ENCODE assay signal across 9 mouse cellular contexts in the genomic region with DNA sequence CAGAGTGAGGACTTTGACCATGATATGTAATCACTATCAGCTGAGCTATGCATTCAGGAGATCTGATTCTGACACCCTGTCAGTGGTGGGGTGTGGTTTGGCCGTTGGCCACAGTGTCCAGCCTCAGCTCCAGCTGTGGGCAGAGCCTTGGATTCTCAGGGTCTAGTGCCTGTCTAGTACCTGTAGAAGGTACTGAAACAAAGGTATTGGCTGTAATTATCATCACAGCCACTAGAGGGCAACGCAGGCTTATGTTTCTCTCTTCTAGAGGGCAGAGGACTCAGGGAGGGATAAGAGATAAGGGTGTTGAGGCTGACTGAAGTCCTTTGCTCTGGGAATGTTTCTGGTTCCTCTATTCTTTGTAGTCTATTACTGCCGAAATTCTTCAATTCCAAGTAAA. TPM values are rescaled to one million over a fixed set of nuclear protein-coding genes. Genes with fewer than 3 reads are reported as not detected.
A peak's percentile ranks its signal among the peaks of the same experiment; 100 is the strongest.
DNase-seq lines count a peak whose midpoint lies in the region; ATAC-seq and TF ChIP-seq lines count a peak whose summit lies in the region.
"Had no signal": no experiment of that assay in that cellular context is flagged by ENCODE, and none has a peak within 500 bp of the region (broad histone marks: within the 10 kb centered on the region; RNA-seq: fewer than 3 reads in every experiment).

No protein-coding gene starts in this region.

- peak; percentile 41 for DNase-seq in CD4-positive helper T cell, adult 2 months (ENCODE audit: low read depth, low spot score)
- peak; percentile 82 for DNase-seq in MEL (ENCODE audit: low read depth, low spot score)
- DNase-seq in cerebellum, postnatal 14 days = peak; percentile 87 to 90
- peak; percentile 55 for DNase-seq in heart, adult 8-10 months (ENCODE audit: low spot score)
- DNase-seq in kidney, postnatal 0 days (ENCODE audit: low spot score) = peak; percentile 82
- DNase-seq in lung, postnatal 0 days (ENCODE audit: low spot score) = peak; percentile 74
- peak; percentile 88 for DNase-seq in retina, postnatal 1 day

- TF ChIP-seq POLR2A in MEL (IDR thresholded peaks at IDR 0.05; ENCODE audit: control insufficient read depth in 1 of 2, insufficient read depth in 1 of 2, low read depth in 1 of 2, low read length in 2 of 2, poor library complexity in 1 of 2) = no peak

- no peak overlapping the region for H3K27ac ChIP-seq in MEL (ENCODE audit: control insufficient read depth, low read depth, low read length)
- H3K27ac ChIP-seq in kidney, postnatal 0 days = no peak overlapping the region
- no peak overlapping the region for H3K27ac ChIP-seq in lung, postnatal 0 days (ENCODE audit: low read length)
- H3K27ac ChIP-seq: stomach, embryonic 15.5 days had no signal

- H3K79me2 ChIP-seq in MEL (ENCODE audit: control insufficient read depth, insufficient read depth, low read length, poor library complexity) = no peaks in the 10 kb centered on the region

- TF ChIP-seq RAD21 in MEL (IDR thresholded peaks at IDR 0.05; ENCODE audit: low read depth, low read length) = peak; percentile 97

- no peaks in the 10 kb centered on the region for H3K4me1 ChIP-seq in MEL (ENCODE audit: control insufficient read depth in 1 of 2, insufficient read depth in 2 of 2, low read length in 2 of 2)
- no peaks in the 10 kb centered on the region for H3K4me1 ChIP-seq in kidney, postnatal 0 days (replicated peaks; ENCODE audit: insufficient read depth, low read length)
- peaks cover 3% of the 10 kb centered on the region; the same call in 1 of the 2 replicates for H3K4me1 ChIP-seq in lung, postnatal 0 days (ENCODE audit: insufficient read depth, low read depth, low read length)
- H3K4me1 ChIP-seq: stomach, embryonic 15.5 days had no signal

- no peak overlapping the region for H3K4me2 ChIP-seq in kidney, postnatal 0 days (ENCODE audit: low read length)
- no peak overlapping the region for H3K4me2 ChIP-seq in lung, postnatal 0 days (replicated peaks; ENCODE audit: low read depth, low read length)
- H3K4me2 ChIP-seq: stomach, embryonic 15.5 days had no signal

- no peaks in the 10 kb centered on the region for H3K36me3 ChIP-seq in MEL (ENCODE audit: control insufficient read depth in 1 of 2, insufficient read depth in 2 of 2, low read length in 2 of 2)
- no peaks in the 10 kb centered on the region for H3K36me3 ChIP-seq in kidney, postnatal 0 days (ENCODE audit: insufficient read depth, low read length)
- H3K36me3 ChIP-seq in lung, postnatal 0 days (ENCODE audit: insufficient read depth, low read length) = no peaks in the 10 kb centered on the region
- H3K36me3 ChIP-seq: stomach, embryonic 15.5 days had no signal

- TF ChIP-seq EP300 in MEL (IDR thresholded peaks at IDR 0.05; ENCODE audit: low read depth in 1 of 2, low read length in 2 of 2) = no peak
- no peak for TF ChIP-seq EP300 in lung, postnatal 0 days (IDR thresholded peaks at IDR 0.05)

- H3K27me3 ChIP-seq in MEL (ENCODE audit: control insufficient read depth in 1 of 2, insufficient read depth in 2 of 2, low read length in 2 of 2) = peaks cover 0 to 3% of the 10 kb centered on the region in 2 experiments; a peak in 2 of 4 replicates
- H3K27me3 ChIP-seq in kidney, postnatal 0 days (ENCODE audit: insufficient read depth, low read length) = no peaks in the 10 kb centered on the region
- no peaks in the 10 kb centered on the region for H3K27me3 ChIP-seq in lung, postnatal 0 days (replicated peaks; ENCODE audit: insufficient read depth, low read length)

- WGBS in kidney, postnatal 0 days = 7% methylated on average over 3 of the region's 3 CpGs
- 4% methylated on average over 3 of the region's 3 CpGs for WGBS in lung, postnatal 0 days

- no peak overlapping the region for H3K9ac ChIP-seq in MEL (ENCODE audit: control insufficient read depth, low read depth, low read length, poor library complexity, severe bottlenecking)
- no peak overlapping the region for H3K9ac ChIP-seq in kidney, postnatal 0 days (ENCODE audit: low read depth, low read length)
- no peak overlapping the region for H3K9ac ChIP-seq in lung, postnatal 0 days (replicated peaks; ENCODE audit: low read depth)
- H3K9ac ChIP-seq: stomach, embryonic 15.5 days had no signal

- no peaks in the 10 kb centered on the region for H3K9me3 ChIP-seq in MEL (replicated peaks; ENCODE audit: insufficient read depth, low read length)
- H3K9me3 ChIP-seq in kidney, postnatal 0 days (replicated peaks; ENCODE audit: low read length) = no peaks in the 10 kb centered on the region
- no peaks in the 10 kb centered on the region for H3K9me3 ChIP-seq in lung, postnatal 0 days (ENCODE audit: low read length)
- H3K9me3 ChIP-seq: stomach, embryonic 15.5 days had no signal

- peak; percentile 56 to 93 (median 83) for TF ChIP-seq CTCF in MEL (IDR thresholded peaks at IDR 0.05 in 2 of 3, conservative IDR thresholded peaks at IDR 0.05 in 1 of 3; ENCODE audit: control insufficient read depth in 1 of 3, insufficient read depth in 1 of 3, low read depth in 2 of 3, low read length in 3 of 3, poor library complexity in 1 of 3, severe bottlenecking in 1 of 3)
- peak; percentile 85 for TF ChIP-seq CTCF in kidney, postnatal 0 days (IDR thresholded peaks at IDR 0.05; ENCODE audit: low read depth)
- TF ChIP-seq CTCF in lung, postnatal 0 days (IDR thresholded peaks at IDR 0.05) = peak; percentile 87

- no peak for ATAC-seq in kidney, postnatal 0 days (replicated peaks; ENCODE audit: low FRiP score, low read depth)
- ATAC-seq in lung, postnatal 0 days = 0 out of 2 replicates have a peak, but pooled peaks have one; percentile 18

- H3K4me3 ChIP-seq in MEL (ENCODE audit: control insufficient read depth in 1 of 2, insufficient read depth in 1 of 2, low read depth in 2 of 2, low read length in 2 of 2) = no peak overlapping the region
- no peak overlapping the region for H3K4me3 ChIP-seq in kidney, postnatal 0 days (replicated peaks; ENCODE audit: low read depth, low read length)
- H3K4me3 ChIP-seq in lung, postnatal 0 days (ENCODE audit: low read depth, low read length) = no peak overlapping the region
- H3K4me3 ChIP-seq: stomach, embryonic 15.5 days had no signal

TF ChIP-seq in MEL, 35 proteins besides CTCF, POLR2A, EP300 and RAD21:
- TF ChIP-seq ZMIZ1 (IDR thresholded peaks at IDR 0.05; ENCODE audit: low read depth, low read length) = no peak
- no peak for TF ChIP-seq KAT2A (conservative IDR thresholded peaks at IDR 0.05; ENCODE audit: low read depth, low read length)
- peak; percentile 88 for TF ChIP-seq SMC3 (IDR thresholded peaks at IDR 0.05; ENCODE audit: low read depth, low read length)
- TF ChIP-seq MXI1 (IDR thresholded peaks at IDR 0.05; ENCODE audit: low read depth, low read length) = no peak
- TF ChIP-seq ZC3H11A (IDR thresholded peaks at IDR 0.05; ENCODE audit: low read depth, low read length) = peak; percentile 77
- TF ChIP-seq GATA1 (IDR thresholded peaks at IDR 0.05; ENCODE audit: low read depth, low read length) = peak; percentile 85
TF ChIP-seq in MEL: peak in this region for 3.

RNA-seq across cellular contexts. Expression of gene 4931429L15Rik, which starts 34.2 kb away (rescaled TPM):
- total RNA-seq in MEL (2012; rRNA removed) = not detected in 2 replicates
- polyA plus RNA-seq in MEL (2012; ENCODE audit: insufficient read depth in 1 of 2, insufficient read length in 2 of 2, low read depth in 1 of 2, low replicate concordance in 2 of 2, missing spikeins in 1 of 2) = not detected
- not detected for total RNA-seq in heart, adult 8-10 months (2022)
- not detected in 2 replicates for polyA plus RNA-seq in kidney, postnatal 0 days (2015; fragmentation: Nextera tagmentation; extraction: Ambion mirVana)
- not detected in 2 replicates for polyA plus RNA-seq in lung, postnatal 0 days (2015; fragmentation: Nextera tagmentation; extraction: Ambion mirVana)
- total RNA-seq: layer of hippocampus, adult 18-20 months had no signal
- polyA plus RNA-seq: stomach, embryonic 15.5 days had no signal
